Mouse (Mus musculus) heart, postnatal 10 days (tissue): ENCODE measurements around the gene Zbtb17. TPM values are rescaled to one million over a fixed set of nuclear protein-coding genes. Genes with fewer than 3 reads are reported as not detected.

Experiments used
- DNase-seq, 2 experiments: peaks; one replicate each; pipeline ENCODE4 v3.0.0; 2021
- intact Hi-C: fragments of 180-260 bp; cut with DNase I; formaldehyde crosslinking; loops from one replicate; pipeline ENCODE4 v1.15.1; 2025
- total RNA-seq, 2 experiments: library from RNA; stranded (reverse); gene quantifications; 2 replicates each; pipeline ENCODE4 v1.2.3; 2021

Zbtb17 gene
- 10 to 100 TPM; 18.0 to 21.9 TPM for total RNA-seq

GRCm38 (mm10) chr4:141444451-141445327 is at the start of gene Zbtb17:
Gene Zbtb17 (plus strand): TSS chr4:141444654.
- intact Hi-C loops, result no loop called here
- peak; percentile 92 to 94 for DNase-seq

DNA sequence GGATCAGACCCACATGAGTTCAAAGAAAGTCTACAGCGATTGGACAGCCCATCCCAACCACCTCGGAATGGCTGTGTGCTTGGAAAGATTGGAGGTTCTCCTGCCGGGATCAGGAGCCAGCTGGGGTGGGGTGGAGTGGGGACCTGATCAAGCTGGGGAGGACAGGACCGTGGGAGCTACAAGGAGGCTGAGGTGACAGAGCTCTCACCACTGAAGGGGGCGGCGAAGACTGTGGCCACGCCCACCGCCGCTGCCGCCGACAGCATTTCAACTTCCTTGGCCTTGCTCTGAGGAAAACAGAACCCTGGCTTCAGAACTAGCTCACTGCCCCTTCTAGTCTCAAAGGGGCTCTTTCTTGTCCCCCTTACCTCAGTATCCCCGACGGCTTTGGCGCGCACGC is 49.7 kb upstream of the Zbtb17 start:
- intact Hi-C loops, result no loop called here
- DNase-seq, result no peak

DNA sequence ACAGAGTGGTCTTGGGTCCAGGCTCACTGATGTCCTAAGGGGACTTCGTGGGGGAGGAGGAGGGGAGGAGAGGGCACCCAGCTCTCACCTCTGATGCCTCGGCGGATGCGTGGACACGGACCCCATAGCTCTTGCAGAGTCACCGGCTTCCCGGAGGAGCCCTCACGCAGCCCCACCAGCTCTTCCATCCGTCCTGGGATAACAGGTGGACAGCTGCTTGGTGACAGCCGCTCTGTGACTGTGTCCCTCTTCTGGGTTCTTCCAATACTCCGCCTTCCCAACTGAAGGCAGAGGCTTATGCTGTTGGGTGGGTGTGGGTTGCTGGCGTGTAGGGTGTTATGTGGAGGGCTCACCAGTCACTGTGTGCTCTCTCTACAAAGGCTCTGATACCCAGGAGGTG is 46.6 kb upstream of the Zbtb17 start:
- DNase-seq, result no peak
- intact Hi-C loops, result no loop called here

GRCm38 (mm10) chr4:141398545-141398944 is 45.9 kb upstream of the Zbtb17 start, which contains the start of gene Clcnka:
Gene Clcnka (minus strand): TSS chr4:141398724.
- intact Hi-C loops, result no loop called here
- no peak for DNase-seq

GRCm38 (mm10) chr4:141400171-141400570 is 44.3 kb upstream of the Zbtb17 start:
- intact Hi-C loops, result loop anchor here (5.0 kb wide), 1 partner anchor 102 kb away; no protein-coding TSS in a partner anchor
- DNase-seq, result no peak

GRCm38 (mm10) chr4:141404518-141405313 is 39.7 kb upstream of the Zbtb17 start:
- intact Hi-C loops, result loop anchor here (1.0 to 5.0 kb wide), 2 partner anchors 26 to 98 kb away; no protein-coding TSS in a partner anchor
- DNase-seq, result peak; percentile 92 to 95

GRCm38 (mm10) chr4:141405314-141405622 is 39.2 kb upstream of the Zbtb17 start:
- no peak for DNase-seq
- intact Hi-C loops, result no loop called here

- intact Hi-C loops, result loop anchor here (1.0 kb wide), 1 partner anchor 169 kb away; no protein-coding TSS in a partner anchor
- DNase-seq, result peak; percentile 81 to 84
These were observed 37.7 kb upstream of the Zbtb17 start for GRCm38 (mm10) chr4:141406516-141407299.

DNA sequence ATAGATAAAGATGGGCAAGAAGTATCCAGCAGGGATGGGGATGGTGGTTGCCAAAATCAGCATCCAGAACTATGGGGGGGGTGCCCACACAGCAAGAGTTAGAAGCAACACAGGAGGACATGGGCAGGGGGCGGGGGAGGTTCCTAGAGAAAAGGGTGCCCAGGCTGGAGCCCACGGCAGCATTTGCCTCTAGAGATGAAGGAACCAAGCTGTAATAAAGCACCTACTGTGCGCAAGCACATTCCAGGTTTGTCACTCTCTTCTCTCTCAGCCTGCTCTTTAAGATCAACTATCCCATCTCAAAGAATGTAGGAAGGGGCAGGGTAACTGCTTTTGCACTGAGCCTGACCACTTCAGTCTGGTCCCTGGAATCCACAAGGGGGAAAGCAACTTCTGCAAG is 35.9 kb upstream of the Zbtb17 start:
- intact Hi-C loops, result no loop called here
- DNase-seq, result no peak

- DNase-seq, result no peak
- intact Hi-C loops, result no loop called here
These were observed 32.9 kb upstream of the Zbtb17 start for GRCm38 (mm10) chr4:141411430-141411992.

DNA sequence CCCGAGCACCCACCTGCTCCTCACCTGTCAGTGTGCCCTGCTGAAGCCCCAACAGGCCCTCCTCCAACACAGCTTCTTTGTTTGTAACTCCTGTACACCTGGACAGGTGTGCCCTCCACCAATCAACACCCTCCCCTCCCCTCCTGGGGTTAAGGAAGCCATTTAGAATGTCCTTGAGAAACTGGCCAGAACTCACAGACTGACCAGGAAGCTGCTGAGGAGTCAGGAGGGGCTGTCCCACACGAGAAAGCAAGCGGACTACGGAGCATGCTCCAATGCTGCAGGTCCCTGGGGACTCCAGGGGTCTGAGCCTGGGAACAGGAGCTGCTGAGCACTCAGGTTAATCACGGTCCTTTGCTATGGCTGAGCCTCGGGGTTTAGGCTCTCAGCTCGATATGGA is 28.5 kb upstream of the Zbtb17 start, which contains the start of gene Clcnkb:
Gene Clcnkb, minus strand, starts transcription at position 91 of the 400 bp plus-strand sequence.
- intact Hi-C loops, result no loop called here
- no peak for DNase-seq

- intact Hi-C loops, result no loop called here
- peak; percentile 69 to 76 for DNase-seq
These were observed 24.9 kb upstream of the Zbtb17 start for GRCm38 (mm10) chr4:141419398-141420191.

DNA sequence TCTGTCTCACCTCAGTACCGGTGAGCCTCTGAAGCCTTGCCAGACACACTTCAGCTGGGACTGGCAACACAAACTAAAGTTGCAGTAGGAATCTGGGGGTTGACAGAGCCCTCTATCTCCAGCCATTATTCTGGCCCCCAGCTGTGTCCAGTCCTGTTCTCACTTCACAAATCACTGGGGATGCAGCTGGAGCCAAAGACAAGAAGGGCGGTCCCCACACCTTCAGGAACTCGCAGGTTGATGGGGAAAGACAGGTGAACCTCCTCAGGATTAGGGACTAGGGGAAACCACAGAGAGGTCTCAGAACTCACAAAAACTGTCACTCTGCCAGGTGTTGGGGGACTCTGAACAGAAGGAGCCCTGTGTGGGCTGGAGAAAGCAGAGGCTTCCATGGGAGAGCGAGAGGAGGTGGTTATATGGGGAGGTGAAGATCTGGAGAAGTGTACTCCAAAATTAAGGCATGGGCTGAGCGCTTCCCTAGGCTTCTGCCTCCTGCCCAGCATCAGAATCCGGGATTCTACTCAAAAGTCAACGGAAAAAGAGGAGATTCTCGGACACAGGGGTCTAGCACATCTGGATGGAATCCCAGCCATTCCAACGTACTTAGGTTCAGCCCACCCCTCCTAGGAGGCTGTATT is 24.1 kb upstream of the Zbtb17 start, which contains the start of gene Hspb7:
Gene Hspb7, plus strand, starts transcription at position 588 of the 638 bp plus-strand sequence.
- intact Hi-C loops, result no loop called here
- DNase-seq, result peak in 1 of 2 experiments; percentile 23

- peak; percentile 66 for DNase-seq
- intact Hi-C loops, result no loop called here
These were observed 23.6 kb upstream of the Zbtb17 start for GRCm38 (mm10) chr4:141420886-141421285.

DNA sequence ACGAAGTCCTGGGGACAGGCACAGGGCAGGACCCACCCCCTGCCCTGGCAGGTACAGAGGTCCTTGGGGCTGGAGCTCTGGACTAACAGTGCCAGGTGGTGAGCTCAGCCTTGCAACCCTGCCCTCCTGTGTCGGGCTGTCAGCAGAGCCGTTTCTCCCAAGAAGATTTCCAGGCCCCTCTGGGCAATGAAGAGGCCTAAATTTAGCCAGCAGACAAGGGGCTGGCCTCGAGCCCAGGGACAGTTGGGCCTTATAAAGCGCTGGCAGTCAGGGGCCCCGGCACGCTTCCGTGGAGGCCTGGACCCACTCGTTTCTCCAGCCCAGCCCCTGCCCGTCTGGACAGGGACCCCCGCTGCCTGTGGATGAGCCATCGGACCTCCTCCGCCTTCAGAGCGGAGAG is 23.0 kb upstream of the Zbtb17 start:
- peak; percentile 92 to 93 for DNase-seq
- intact Hi-C loops, result no loop called here

DNA sequence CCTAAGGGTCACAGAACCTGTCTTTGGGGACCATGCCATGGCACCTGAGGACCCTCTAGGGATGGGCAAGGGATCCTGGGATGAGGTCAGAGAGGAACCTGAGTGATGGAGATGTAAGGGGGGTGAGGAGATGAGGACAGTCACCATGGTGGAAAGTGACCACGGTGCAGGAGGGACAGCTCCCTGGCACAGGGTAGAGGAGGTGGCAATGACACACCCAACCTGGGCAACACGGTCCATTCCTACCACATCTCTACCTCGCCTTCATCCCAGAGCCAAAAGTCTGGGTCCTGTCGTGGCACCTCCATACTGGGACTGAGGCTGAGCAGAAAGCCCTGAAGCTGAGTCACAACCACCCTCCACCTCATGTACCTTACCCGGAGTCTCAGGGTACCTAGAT is 21.6 kb upstream of the Zbtb17 start:
- intact Hi-C loops, result no loop called here
- peak in 1 of 2 experiments; percentile 34 for DNase-seq

DNA sequence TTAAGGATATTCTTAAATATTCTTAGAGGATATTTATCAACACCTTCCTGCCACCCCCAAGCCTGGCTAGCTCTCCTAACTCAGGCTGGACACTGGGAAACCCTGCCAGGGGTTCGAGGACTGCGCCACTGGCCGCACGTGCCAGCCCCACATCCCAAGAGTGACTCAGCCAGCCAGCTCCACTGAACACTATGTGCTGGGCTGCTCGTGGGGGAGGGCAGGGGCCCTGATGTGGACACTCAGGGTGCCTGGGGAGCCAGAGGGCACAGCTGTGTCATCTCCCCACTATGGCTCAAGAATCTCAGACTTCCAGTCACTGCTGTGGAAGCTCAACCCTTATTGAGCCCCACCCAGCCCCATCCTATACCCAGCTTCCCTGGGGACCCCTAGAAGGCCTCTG is 21.2 kb upstream of the Zbtb17 start:
- peak; percentile 51 to 67 for DNase-seq
- intact Hi-C loops, result no loop called here

GRCm38 (mm10) chr4:141423691-141424431 is 20.6 kb upstream of the Zbtb17 start:
- intact Hi-C loops, result no loop called here
- peak in 1 of 2 experiments; percentile 34 for DNase-seq
